ENCODE assay signal across 9 mouse cellular contexts in genomic region chr4:41497995-41498845, GRCm38 (mm10). TPM values are rescaled to one million over a fixed set of nuclear protein-coding genes. Genes with fewer than 3 reads are reported as not detected.
DNase-seq lines count a peak whose midpoint lies in the region; ATAC-seq and TF ChIP-seq lines count a peak whose summit lies in the region.
"Had no signal": no experiment of that assay in that cellular context is flagged by ENCODE, and none has a peak within 500 bp of the region (broad histone marks: within the 10 kb centered on the region; RNA-seq: fewer than 3 reads in every experiment).

No protein-coding gene starts in this region.

- H3K9me3 ChIP-seq in lung, postnatal 0 days (ENCODE audit: low read length): no peaks in the 10 kb centered on the region
- H3K9me3 ChIP-seq in forebrain, embryonic 12.5 days: no peaks in the 10 kb centered on the region
- no peaks in the 10 kb centered on the region for H3K9me3 ChIP-seq in limb, embryonic 13.5 days
- H3K9me3 ChIP-seq in stomach, embryonic 14.5 days (ENCODE audit: control insufficient read depth, low read depth, low read length): no peaks in the 10 kb centered on the region

- WGBS in lung, postnatal 0 days: 23% methylated on average over 72 of the region's 72 CpGs
- WGBS in forebrain, embryonic 12.5 days: 6% methylated on average over 72 of the region's 72 CpGs
- 6% methylated on average over 72 of the region's 72 CpGs for WGBS in limb, embryonic 13.5 days
- 7% methylated on average over 72 of the region's 72 CpGs for WGBS in stomach, embryonic 14.5 days

- H3K4me2 ChIP-seq in lung, postnatal 0 days (replicated peaks; ENCODE audit: low read depth, low read length): peak overlapping the region; percentile 8; the same call in 1 of the 2 replicates
- H3K4me2 ChIP-seq in forebrain, embryonic 12.5 days: peak overlapping the region; percentile 55
- H3K4me2 ChIP-seq in limb, embryonic 13.5 days (replicated peaks): peak overlapping the region; percentile 68
- H3K4me2 ChIP-seq in stomach, embryonic 14.5 days (replicated peaks; ENCODE audit: low read depth, low read length): peak overlapping the region; percentile 45

- no peak overlapping the region for H3K27ac ChIP-seq in lung, postnatal 0 days (ENCODE audit: low read length)
- H3K27ac ChIP-seq in forebrain, embryonic 12.5 days: no peak overlapping the region
- H3K27ac ChIP-seq in limb, embryonic 13.5 days: no peak overlapping the region
- no peak overlapping the region for H3K27ac ChIP-seq in stomach, embryonic 14.5 days (ENCODE audit: low read length)

- no peak for TF ChIP-seq CTCF in lung, postnatal 0 days (IDR thresholded peaks at IDR 0.05)

- no peak overlapping the region for H3K9ac ChIP-seq in lung, postnatal 0 days (replicated peaks; ENCODE audit: low read depth)
- H3K9ac ChIP-seq in forebrain, embryonic 12.5 days: peak overlapping the region; percentile 17; the same call in 1 of the 2 replicates
- H3K9ac ChIP-seq in limb, embryonic 13.5 days: 0 out of 2 replicates have a peak overlapping the region, but pooled peaks have one; percentile 43
- H3K9ac ChIP-seq in stomach, embryonic 14.5 days (replicated peaks; ENCODE audit: low read depth, low read length): no peak overlapping the region

- H3K4me3 ChIP-seq in lung, postnatal 0 days (ENCODE audit: low read depth, low read length): no peak overlapping the region; the same call in 1 of the 2 replicates
- H3K4me3 ChIP-seq in forebrain, embryonic 12.5 days (replicated peaks): peak overlapping the region; percentile 39
- peak overlapping the region; percentile 39 for H3K4me3 ChIP-seq in limb, embryonic 13.5 days
- peak overlapping the region; percentile 29 for H3K4me3 ChIP-seq in stomach, embryonic 14.5 days (ENCODE audit: low read depth, low read length)

- H3K27me3 ChIP-seq in lung, postnatal 0 days (replicated peaks; ENCODE audit: insufficient read depth, low read length): peaks cover 33% of the 10 kb centered on the region
- H3K27me3 ChIP-seq in forebrain, embryonic 12.5 days: peaks cover 82% of the 10 kb centered on the region
- peaks cover 99% of the 10 kb centered on the region for H3K27me3 ChIP-seq in limb, embryonic 13.5 days
- H3K27me3 ChIP-seq in stomach, embryonic 14.5 days (ENCODE audit: control insufficient read depth, insufficient read depth, low read length): peaks cover 48% of the 10 kb centered on the region

- intact Hi-C loops in left cerebral cortex, postnatal 14 days (cut with DNase I): no loop called here

- H3K36me3 ChIP-seq in lung, postnatal 0 days (ENCODE audit: insufficient read depth, low read length): no peaks in the 10 kb centered on the region
- H3K36me3 ChIP-seq in forebrain, embryonic 12.5 days (replicated peaks): no peaks in the 10 kb centered on the region
- no peaks in the 10 kb centered on the region for H3K36me3 ChIP-seq in limb, embryonic 13.5 days
- H3K36me3 ChIP-seq in stomach, embryonic 14.5 days (ENCODE audit: control insufficient read depth, insufficient read depth, low read length): no peaks in the 10 kb centered on the region

- DNase-seq in lung, postnatal 0 days (ENCODE audit: low spot score): no peak
- DNase-seq in lung, postnatal 10 days: no peak
- DNase-seq in left cerebral cortex, postnatal 14 days (ENCODE audit: low spot score in 2 of 2): no peak
- no peak for DNase-seq in thymus, postnatal 36 days
- DNase-seq: gastrocnemius, postnatal 14 days had no signal

- H3K4me1 ChIP-seq in lung, postnatal 0 days (ENCODE audit: insufficient read depth, low read depth, low read length): peaks cover 12% of the 10 kb centered on the region; the same call in 1 of the 2 replicates
- H3K4me1 ChIP-seq in forebrain, embryonic 12.5 days: peaks cover 38% of the 10 kb centered on the region
- peaks cover 35% of the 10 kb centered on the region for H3K4me1 ChIP-seq in limb, embryonic 13.5 days
- H3K4me1 ChIP-seq in stomach, embryonic 14.5 days (ENCODE audit: control insufficient read depth, insufficient read depth, low read length): peaks cover 22% of the 10 kb centered on the region; the same call in 1 of the 2 replicates

- ATAC-seq in lung, postnatal 0 days: no peak
- ATAC-seq in forebrain, embryonic 12.5 days (ENCODE audit: low FRiP score): no peak
- ATAC-seq in limb, embryonic 13.5 days (ENCODE audit: low FRiP score, low read depth): no peak
- ATAC-seq in stomach, embryonic 14.5 days (ENCODE audit: insufficient number of reproducible peaks, insufficient read depth, low FRiP score, low read depth): no peak
- ATAC-seq in erythroid progenitor cell, adult 5-6 weeks (replicated peaks; ENCODE audit: low FRiP score, poor library complexity, severe bottlenecking): no peak

- TF ChIP-seq EP300 in lung, postnatal 0 days (IDR thresholded peaks at IDR 0.05): no peak

RNA-seq across cellular contexts. Expression of gene AI464131, which starts 4.7 kb away (rescaled TPM):
- polyA plus RNA-seq in lung, postnatal 0 days (2015; fragmentation: Nextera tagmentation; extraction: Ambion mirVana): 5.0 and 5.5 TPM in 2 replicates
- 6.3 and 7.8 TPM in 2 replicates for polyA plus RNA-seq in forebrain, embryonic 12.5 days (2016; fragmentation: Nextera tagmentation; extraction: Ambion mirVana)
- 3.8 and 4.1 TPM in 2 replicates for polyA plus RNA-seq in limb, embryonic 13.5 days (2015; fragmentation: Nextera tagmentation; extraction: Ambion mirVana)
- 4.6 and 4.8 TPM in 2 replicates for polyA plus RNA-seq in stomach, embryonic 14.5 days (2014; fragmentation: Nextera tagmentation; extraction: Ambion mirVana)
- 10 to 100 TPM; 42.6 to 44.7 TPM for total RNA-seq in left cerebral cortex, postnatal 14 days (2021)
- not detected in 2 replicates for total RNA-seq in erythroid progenitor cell, adult 5-6 weeks (2015; ENCODE audit: low replicate concordance)
- total RNA-seq in erythroid progenitor cell, adult 5-6 weeks (2017; ENCODE audit: low replicate concordance): 0.45 TPM in 1 of 2 replicates, not detected in the other

RNA-seq across cellular contexts. Expression of gene 1110017D15Rik, which starts 18.9 kb away (rescaled TPM):
- polyA plus RNA-seq in lung, postnatal 0 days (2015; fragmentation: Nextera tagmentation; extraction: Ambion mirVana): 37.3 and 41.4 TPM in 2 replicates
- polyA plus RNA-seq in forebrain, embryonic 12.5 days (2016; fragmentation: Nextera tagmentation; extraction: Ambion mirVana): 7.2 and 10.5 TPM in 2 replicates
- 1.5 and 1.6 TPM in 2 replicates for polyA plus RNA-seq in limb, embryonic 13.5 days (2015; fragmentation: Nextera tagmentation; extraction: Ambion mirVana)
- polyA plus RNA-seq in stomach, embryonic 14.5 days (2014; fragmentation: Nextera tagmentation; extraction: Ambion mirVana): 0.98 and 1.8 TPM in 2 replicates
- total RNA-seq in left cerebral cortex, postnatal 14 days (2021): 1 to 10 TPM; 8.7 TPM
- total RNA-seq in erythroid progenitor cell, adult 5-6 weeks (2015; ENCODE audit: low replicate concordance): not detected in 2 replicates
- total RNA-seq in erythroid progenitor cell, adult 5-6 weeks (2017; ENCODE audit: low replicate concordance): not detected in 2 replicates

RNA-seq across cellular contexts. Expression of gene Nudt2, which starts 33.3 kb away (rescaled TPM):
- polyA plus RNA-seq in lung, postnatal 0 days (2015; fragmentation: Nextera tagmentation; extraction: Ambion mirVana): 23.7 and 28.5 TPM in 2 replicates
- 64.0 and 68.2 TPM in 2 replicates for polyA plus RNA-seq in forebrain, embryonic 12.5 days (2016; fragmentation: Nextera tagmentation; extraction: Ambion mirVana)
- polyA plus RNA-seq in limb, embryonic 13.5 days (2015; fragmentation: Nextera tagmentation; extraction: Ambion mirVana): 46.6 and 47.1 TPM in 2 replicates
- polyA plus RNA-seq in stomach, embryonic 14.5 days (2014; fragmentation: Nextera tagmentation; extraction: Ambion mirVana): 47.7 and 50.6 TPM in 2 replicates
- total RNA-seq in left cerebral cortex, postnatal 14 days (2021): 10 to 100 TPM; 24.5 to 31.0 TPM
- total RNA-seq in erythroid progenitor cell, adult 5-6 weeks (2015; ENCODE audit: low replicate concordance): 1.8 TPM in 1 of 2 replicates, not detected in the other
- 18.2 TPM in 1 of 2 replicates, not detected in the other for total RNA-seq in erythroid progenitor cell, adult 5-6 weeks (2017; ENCODE audit: low replicate concordance)

RNA-seq across cellular contexts. Expression of gene Kif24, which starts 33.5 kb away (rescaled TPM):
- polyA plus RNA-seq in lung, postnatal 0 days (2015; fragmentation: Nextera tagmentation; extraction: Ambion mirVana): 1.1 and 1.3 TPM in 2 replicates
- 14.3 and 17.9 TPM in 2 replicates for polyA plus RNA-seq in forebrain, embryonic 12.5 days (2016; fragmentation: Nextera tagmentation; extraction: Ambion mirVana)
- 8.8 and 9.6 TPM in 2 replicates for polyA plus RNA-seq in limb, embryonic 13.5 days (2015; fragmentation: Nextera tagmentation; extraction: Ambion mirVana)
- 7.4 and 8.0 TPM in 2 replicates for polyA plus RNA-seq in stomach, embryonic 14.5 days (2014; fragmentation: Nextera tagmentation; extraction: Ambion mirVana)
- total RNA-seq in left cerebral cortex, postnatal 14 days (2021): 1 to 10 TPM; 1.4 to 1.5 TPM
- 80.0 and 122 TPM in 2 replicates for total RNA-seq in erythroid progenitor cell, adult 5-6 weeks (2015; ENCODE audit: low replicate concordance)
- 92.7 and 96.0 TPM in 2 replicates for total RNA-seq in erythroid progenitor cell, adult 5-6 weeks (2017; ENCODE audit: low replicate concordance)

Comparison
In these comparisons a context has a peak if more than half of its experiments do, and no peak if none do; other contexts are left out.
1. H3K4me2 ChIP-seq: peak in every context shown above with its lines; median percentile 68 in limb, embryonic 13.5 days; 55 in forebrain, embryonic 12.5 days; 45 in stomach, embryonic 14.5 days; 8 in lung, postnatal 0 days.
2. H3K9ac ChIP-seq: peak in forebrain, embryonic 12.5 days (single experiment) and limb, embryonic 13.5 days (single experiment); none in lung, postnatal 0 days (single experiment) and stomach, embryonic 14.5 days (single experiment).